Mouse (Mus musculus) C2C12 (cell line): ENCODE measurements around the gene Cd300e. TPM values are rescaled to one million over a fixed set of nuclear protein-coding genes. Genes with fewer than 3 reads are reported as not detected.

Source experiments
- H3K27me3 ChIP-seq: one replicate; pipeline ENCODE4 v1.6.1; 2011; ENCODE audit not compliant: control insufficient read depth, insufficient read depth, insufficient read length
- H3K36me3 ChIP-seq: one replicate; pipeline ENCODE4 v1.6.1; 2011; ENCODE audit not compliant: control insufficient read depth, insufficient read depth
- H3K4me3 ChIP-seq: one replicate; pipeline ENCODE4 v1.5.1; 2011; ENCODE audit warnings: mild to moderate bottlenecking, control low read depth; ENCODE audit not compliant: poor library complexity, insufficient read depth, severe bottlenecking
- H3K79me2 ChIP-seq: one replicate; pipeline ENCODE4 v1.6.1; 2011; ENCODE audit not compliant: control insufficient read depth, insufficient read depth
- H3K79me3 ChIP-seq: one replicate; pipeline ENCODE4 v1.6.1; 2011; ENCODE audit warnings: low read depth, control low read depth
- H3ac ChIP-seq: one replicate; pipeline ENCODE3; 2011; ENCODE audit warnings: low read depth; ENCODE audit not compliant: control insufficient read depth, insufficient read length
- CEBPB ChIP-seq: IDR thresholded peaks from one replicate; pipeline ENCODE4 v1.6.1; 2011; ENCODE audit warnings: low read depth, mild to moderate bottlenecking, control low read depth, moderate library complexity
- CTCF ChIP-seq: IDR thresholded peaks from one replicate; pipeline ENCODE4 v1.5.1; 2011; ENCODE audit not compliant: control insufficient read depth, insufficient read depth, insufficient read length
- FOSL1 ChIP-seq: IDR thresholded peaks from one replicate; pipeline ENCODE4 v1.8.0; 2011; ENCODE audit warnings: mild to moderate bottlenecking, low read length; ENCODE audit not compliant: poor library complexity, insufficient read depth, severe bottlenecking
- MAX ChIP-seq: IDR thresholded peaks from one replicate; pipeline ENCODE4 v1.6.1; 2011; ENCODE audit warnings: mild to moderate bottlenecking, control low read depth
- MYOD1 ChIP-seq: IDR thresholded peaks from one replicate; pipeline ENCODE4 v1.6.1; 2011; ENCODE audit warnings: low read depth; ENCODE audit not compliant: control insufficient read depth, insufficient read length
- MYOG ChIP-seq: IDR thresholded peaks from one replicate; pipeline ENCODE4 v1.6.1; 2011; ENCODE audit not compliant: control insufficient read depth, insufficient read length; ENCODE audit errors: extremely low read depth
- USF1 ChIP-seq: IDR thresholded peaks from one replicate; pipeline ENCODE4 v1.6.1; 2011; ENCODE audit warnings: low read depth, mild to moderate bottlenecking, control low read depth, moderate library complexity
- polyA plus RNA-seq: library from polyadenylated mRNA; unstranded; fragments of >200 nt; fragmentation: generic; extraction: Trizol; gene quantifications from one replicate; pipeline ENCODE4 v1.2.1, GENCODE M21; 2012; ENCODE audit warnings: missing spikeins

The Cd300e gene
- polyA plus RNA-seq, 1 experiment: not detected

GRCm38 (mm10) chr11:115086213-115086612 is 24.2 kb upstream of the Cd300e start:
- Histone ChIP-seq H3K4me3 (no peak overlapping the region), H3K36me3 (no peaks in the 10 kb centered on the region), H3ac (no peak overlapping the region), H3K27me3 (peaks cover 15% of the 10 kb centered on the region), H3K79me2 (no peaks in the 10 kb centered on the region), H3K79me3 (no peaks in the 10 kb centered on the region)
- TF ChIP-seq USF1: no peak
- TF ChIP-seq CEBPB: no peak
- no peak for TF ChIP-seq MYOG
- TF ChIP-seq FOSL1: no peak
- TF ChIP-seq MAX: no peak
- no peak for TF ChIP-seq CTCF
- TF ChIP-seq MYOD1: no peak

GRCm38 (mm10) chr11:115085064-115085463 is 23.1 kb upstream of the Cd300e start:
- H3K4me3 ChIP-seq: no peak overlapping the region
- no peaks in the 10 kb centered on the region for H3K36me3 ChIP-seq
- no peak overlapping the region for H3ac ChIP-seq
- TF ChIP-seq MYOG: no peak
- no peak for TF ChIP-seq FOSL1
- peaks cover 7% of the 10 kb centered on the region for H3K27me3 ChIP-seq
- no peaks in the 10 kb centered on the region for H3K79me2 ChIP-seq
- H3K79me3 ChIP-seq: no peaks in the 10 kb centered on the region

GRCm38 (mm10) chr11:115084595-115084994 is 22.6 kb upstream of the Cd300e start:
- TF ChIP-seq FOSL1: no peak
- no peak for TF ChIP-seq MYOD1
- no peak for TF ChIP-seq MAX

GRCm38 (mm10) chr11:115083376-115084139 is 21.6 kb upstream of the Cd300e start:
- no peaks in the 10 kb centered on the region for H3K79me2 ChIP-seq
- H3K79me3 ChIP-seq: no peaks in the 10 kb centered on the region
- H3K36me3 ChIP-seq: no peaks in the 10 kb centered on the region
- H3K4me3 ChIP-seq: no peak overlapping the region
- H3ac ChIP-seq: peak overlapping the region; percentile 9
- peak; percentile 30 for TF ChIP-seq CTCF
- no peak for TF ChIP-seq MAX
- peaks cover 3% of the 10 kb centered on the region for H3K27me3 ChIP-seq

More at GRCm38 (mm10) chr11:115084595-115084994, 22.6 kb upstream of the Cd300e start:
- Histone ChIP-seq H3K79me2 (no peaks in the 10 kb centered on the region), H3K79me3 (no peaks in the 10 kb centered on the region), H3ac (no peak overlapping the region), H3K4me3 (no peak overlapping the region), H3K27me3 (peaks cover 7% of the 10 kb centered on the region), H3K36me3 (no peaks in the 10 kb centered on the region)

DNA sequence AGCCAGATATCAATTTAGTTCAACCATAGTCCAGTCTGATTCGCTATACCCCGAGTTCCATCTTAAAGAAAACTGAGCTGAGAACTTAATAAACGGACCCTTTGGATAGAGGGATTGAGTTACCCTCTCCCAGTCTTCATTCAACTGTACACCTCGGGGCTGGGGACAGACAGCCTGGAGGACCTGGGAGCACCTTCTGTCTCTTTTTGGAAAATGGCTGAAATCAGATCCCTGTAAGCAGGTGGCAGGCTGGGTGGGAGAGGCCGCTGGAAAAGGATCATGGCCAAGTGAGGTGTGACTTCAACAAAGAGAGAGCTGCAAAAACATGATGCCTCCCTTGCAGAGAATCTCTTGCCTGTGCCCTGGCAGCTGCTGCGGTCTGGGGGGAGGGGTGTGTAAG is 20.2 kb upstream of the Cd300e start:
- no peak overlapping the region for H3ac ChIP-seq
- no peaks in the 10 kb centered on the region for H3K79me2 ChIP-seq
- TF ChIP-seq USF1 (no peak), CTCF (no peak), FOSL1 (no peak), MYOD1 (no peak), MYOG (no peak), CEBPB (no peak), MAX (no peak)
- no peak overlapping the region for H3K4me3 ChIP-seq
- H3K36me3 ChIP-seq: no peaks in the 10 kb centered on the region
- H3K27me3 ChIP-seq: no peaks in the 10 kb centered on the region
- no peaks in the 10 kb centered on the region for H3K79me3 ChIP-seq

DNA sequence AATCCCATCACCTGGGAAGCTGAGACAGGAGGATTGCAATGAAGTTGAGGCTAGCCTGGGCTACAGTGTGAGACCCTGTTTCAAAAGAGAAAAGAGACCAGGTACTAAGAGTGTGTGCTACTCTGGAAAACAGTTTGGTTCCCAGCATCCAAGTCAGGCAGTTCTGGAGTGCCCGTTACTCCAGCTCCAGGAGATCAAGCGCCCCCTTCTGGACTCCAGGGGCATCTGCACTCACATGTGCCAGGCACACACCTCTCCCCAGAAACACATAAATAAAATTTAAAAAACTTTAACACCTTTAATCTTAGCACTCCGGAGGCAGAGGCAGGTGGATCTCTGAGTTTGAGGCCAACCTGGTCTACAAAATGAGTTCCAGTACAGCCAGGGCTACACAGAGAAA is 19.4 kb upstream of the Cd300e start:
- H3K4me3 ChIP-seq: no peak overlapping the region
- H3ac ChIP-seq: no peak overlapping the region
- no peaks in the 10 kb centered on the region for H3K79me2 ChIP-seq
- H3K79me3 ChIP-seq: no peaks in the 10 kb centered on the region
- no peaks in the 10 kb centered on the region for H3K27me3 ChIP-seq
- no peak for TF ChIP-seq CTCF
- TF ChIP-seq MYOG: no peak
- no peak for TF ChIP-seq FOSL1
- no peak for TF ChIP-seq MAX
- no peak for TF ChIP-seq CEBPB
- no peak for TF ChIP-seq USF1
- no peak for TF ChIP-seq MYOD1
- H3K36me3 ChIP-seq: no peaks in the 10 kb centered on the region
